Mouse (Mus musculus): ENCODE results near the gene Auh. TPM values are rescaled to one million over a fixed set of nuclear protein-coding genes. Genes with fewer than 3 reads are reported as not detected.

Auh gene
- total RNA-seq, 2 experiments from 2014 or later = 32.4 to 34.3 TPM

- no peak for ATAC-seq (replicated peaks; ENCODE audit: poor library complexity)
Measured at GRCm38 (mm10) chr13:52880386-52880785, 49.1 kb downstream of the Auh start.

GRCm38 (mm10) chr13:52879918-52880317, 49.6 kb downstream of the Auh start:
- no peak for ATAC-seq (replicated peaks; ENCODE audit: poor library complexity)

GRCm38 (mm10) chr13:52879291-52879690, 50.2 kb downstream of the Auh start:
- no peak for ATAC-seq (replicated peaks; ENCODE audit: poor library complexity)

- ATAC-seq (replicated peaks; ENCODE audit: poor library complexity) = no peak
Measured at GRCm38 (mm10) chr13:52878823-52879222, 50.7 kb downstream of the Auh start.

- ATAC-seq (replicated peaks; ENCODE audit: poor library complexity) = no peak
Measured at GRCm38 (mm10) chr13:52875541-52876325, 53.7 kb downstream of the Auh start.

- no peak for ATAC-seq (replicated peaks; ENCODE audit: poor library complexity)
Measured at GRCm38 (mm10) chr13:52875089-52875488, 54.4 kb downstream of the Auh start.

- ATAC-seq (replicated peaks; ENCODE audit: poor library complexity) = no peak
Measured at GRCm38 (mm10) chr13:52874338-52874737, 55.1 kb downstream of the Auh start.

- ATAC-seq (replicated peaks; ENCODE audit: poor library complexity) = peak; percentile 65
Measured at GRCm38 (mm10) chr13:52873923-52874322, 55.6 kb downstream of the Auh start.

- ATAC-seq (replicated peaks; ENCODE audit: poor library complexity) = no peak
Measured at GRCm38 (mm10) chr13:52866005-52866792, 63.3 kb downstream of the Auh start.

- no peak for ATAC-seq (replicated peaks; ENCODE audit: poor library complexity)
Measured at GRCm38 (mm10) chr13:52863436-52863835, 66.0 kb downstream of the Auh start.

GRCm38 (mm10) chr13:52860006-52860685, 69.3 kb downstream of the Auh start:
- no peak for ATAC-seq (replicated peaks; ENCODE audit: poor library complexity)

- ATAC-seq (replicated peaks; ENCODE audit: poor library complexity) = no peak
Measured at GRCm38 (mm10) chr13:52859065-52859820, 70.2 kb downstream of the Auh start.

GRCm38 (mm10) chr13:52858373-52858772, 71.1 kb downstream of the Auh start:
- no peak for ATAC-seq (replicated peaks; ENCODE audit: poor library complexity)

- ATAC-seq (replicated peaks; ENCODE audit: poor library complexity) = no peak
Measured at GRCm38 (mm10) chr13:52857781-52858180, 71.7 kb downstream of the Auh start.

- ATAC-seq (replicated peaks; ENCODE audit: poor library complexity) = no peak
Measured at GRCm38 (mm10) chr13:52853536-52853935, 75.9 kb downstream of the Auh start.

GRCm38 (mm10) chr13:52851886-52852285, 77.6 kb downstream of the Auh start:
- ATAC-seq (replicated peaks; ENCODE audit: poor library complexity) = no peak

GRCm38 (mm10) chr13:52850024-52850723, 79.3 kb downstream of the Auh start:
- peak; percentile 40; the same call in 1 of the 2 replicates for ATAC-seq (replicated peaks; ENCODE audit: poor library complexity)

GRCm38 (mm10) chr13:52849394-52849801, 80.1 kb downstream of the Auh start:
- ATAC-seq (replicated peaks; ENCODE audit: poor library complexity) = no peak

GRCm38 (mm10) chr13:52847481-52847880, 82.0 kb downstream of the Auh start:
- ATAC-seq (replicated peaks; ENCODE audit: poor library complexity) = no peak

- ATAC-seq (replicated peaks; ENCODE audit: poor library complexity) = no peak
Measured at GRCm38 (mm10) chr13:52847071-52847470, 82.4 kb downstream of the Auh start.
